In the genomic region with DNA sequence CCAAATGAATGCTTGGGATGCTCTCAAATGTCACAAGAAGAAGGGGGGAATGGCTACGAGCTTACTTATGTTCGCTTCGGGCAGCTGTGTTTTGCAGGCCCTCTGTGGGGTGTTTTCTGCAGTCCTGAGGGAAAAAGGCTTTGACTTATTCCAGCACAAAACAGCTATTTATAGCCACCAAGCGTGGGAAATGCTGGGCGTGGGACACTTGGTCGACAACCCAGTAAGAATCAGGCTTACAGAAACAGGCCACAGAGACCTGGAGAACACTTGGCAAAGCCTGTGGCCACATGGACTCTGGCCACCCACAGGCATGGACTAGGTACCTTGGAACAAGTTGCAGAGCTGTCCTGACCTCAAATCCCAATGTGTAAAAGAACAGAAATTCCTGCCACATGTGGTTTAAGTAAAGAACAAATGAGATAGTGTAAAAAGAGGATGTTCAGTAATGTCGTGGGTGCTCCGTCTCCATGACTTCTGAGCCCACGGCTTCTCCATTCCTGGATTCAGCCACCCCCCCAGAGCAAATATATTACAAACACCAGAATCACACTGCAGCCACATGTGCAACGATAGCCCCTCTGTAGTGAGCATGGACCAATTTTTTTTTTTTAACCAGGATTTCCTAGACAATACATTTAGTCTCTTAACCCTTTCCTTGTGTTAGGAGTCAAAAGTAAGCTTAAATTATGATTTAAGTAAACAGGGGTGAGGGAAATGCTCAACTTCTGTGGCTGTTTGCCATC, we compare ENCODE assay signal across 8 mouse cellular contexts. TPM values are rescaled to one million over a fixed set of nuclear protein-coding genes. Genes with fewer than 3 reads are reported as not detected.
DNase-seq lines count a peak whose midpoint lies in the region; ATAC-seq and TF ChIP-seq lines count a peak whose summit lies in the region.

No protein-coding gene starts in this region.

- peak; percentile 61 for DNase-seq in lung, embryonic 14.5 days
- no peak for DNase-seq in lung, adult 18-20 months
- DNase-seq in heart, postnatal 0 days (ENCODE audit: low spot score), result peak; percentile 54
- peak; percentile 65 for DNase-seq in layer of hippocampus, adult 9-11 months
- DNase-seq in lung, postnatal 4 days, result peak; percentile 40 to 59
- DNase-seq in thymus, postnatal 4 days, result no peak
- DNase-seq in thymus, postnatal 0 days (ENCODE audit: low spot score), result no peak

- no peaks in the 10 kb centered on the region for H3K27me3 ChIP-seq in lung, embryonic 14.5 days (ENCODE audit: insufficient read depth, low read length)
- H3K27me3 ChIP-seq in heart, postnatal 0 days (ENCODE audit: control insufficient read depth, insufficient read depth, low read length), result no peaks in the 10 kb centered on the region

- TF ChIP-seq CTCF in lung, embryonic 14.5 days (IDR thresholded peaks at IDR 0.05; ENCODE audit: low read depth), result no peak
- TF ChIP-seq CTCF in embryonic fibroblast, embryonic 13.5 days (IDR thresholded peaks at IDR 0.05; ENCODE audit: borderline replicate concordance, insufficient read depth, low read length), result no peak
- no peak for TF ChIP-seq CTCF in heart, postnatal 0 days (IDR thresholded peaks at IDR 0.05; ENCODE audit: low read depth)

- peak; percentile 63 for TF ChIP-seq EP300 in heart, postnatal 0 days (IDR thresholded peaks at IDR 0.05; ENCODE audit: low read depth)

- no peak overlapping the region for H3K4me3 ChIP-seq in lung, embryonic 14.5 days (ENCODE audit: low read depth, low read length)
- H3K4me3 ChIP-seq in embryonic fibroblast, embryonic 13.5 days (ENCODE audit: insufficient read depth, low read length), result no peak overlapping the region
- no peak overlapping the region for H3K4me3 ChIP-seq in heart, postnatal 0 days (ENCODE audit: low read depth, low read length)

- no peaks in the 10 kb centered on the region for H3K36me3 ChIP-seq in lung, embryonic 14.5 days (ENCODE audit: insufficient read depth)
- no peaks in the 10 kb centered on the region for H3K36me3 ChIP-seq in heart, postnatal 0 days (replicated peaks; ENCODE audit: control insufficient read depth, insufficient read depth, low read length)

- ATAC-seq in lung, embryonic 14.5 days (ENCODE audit: insufficient read depth), result no peak
- ATAC-seq in heart, postnatal 0 days (ENCODE audit: insufficient read depth, low read depth), result peak; percentile 34

- H3K4me2 ChIP-seq in lung, embryonic 14.5 days, result no peak overlapping the region
- H3K4me2 ChIP-seq in heart, postnatal 0 days (ENCODE audit: low read depth, low read length), result no peak overlapping the region

- 25% methylated on average over 10 of the region's 10 CpGs for WGBS in lung, embryonic 14.5 days
- 18% methylated on average over 10 of the region's 10 CpGs for WGBS in heart, postnatal 0 days

- peaks cover 29% of the 10 kb centered on the region for H3K4me1 ChIP-seq in lung, embryonic 14.5 days (ENCODE audit: insufficient read depth)
- peaks cover 23% of the 10 kb centered on the region for H3K4me1 ChIP-seq in embryonic fibroblast, embryonic 13.5 days (ENCODE audit: control insufficient read depth, insufficient read depth, low read length)
- H3K4me1 ChIP-seq in heart, postnatal 0 days (ENCODE audit: control insufficient read depth, insufficient read depth), result peaks cover 52% of the 10 kb centered on the region

- no peak overlapping the region for H3K9ac ChIP-seq in lung, embryonic 14.5 days
- no peak overlapping the region for H3K9ac ChIP-seq in heart, postnatal 0 days (replicated peaks; ENCODE audit: low read depth, low read length)

- H3K27ac ChIP-seq in lung, embryonic 14.5 days (ENCODE audit: low read depth), result peak overlapping the region; percentile 73
- H3K27ac ChIP-seq in embryonic fibroblast, embryonic 13.5 days (ENCODE audit: insufficient read depth, low read length), result peak overlapping the region; percentile 53
- H3K27ac ChIP-seq in heart, postnatal 0 days (ENCODE audit: low read depth), result peak overlapping the region; percentile 60

- no peaks in the 10 kb centered on the region for H3K9me3 ChIP-seq in lung, embryonic 14.5 days (ENCODE audit: low read depth, low read length)
- H3K9me3 ChIP-seq in heart, postnatal 0 days (replicated peaks; ENCODE audit: control insufficient read depth, low read length), result no peaks in the 10 kb centered on the region

- TF ChIP-seq POLR2A in embryonic fibroblast, embryonic 13.5 days (IDR thresholded peaks at IDR 0.05; ENCODE audit: low read depth, low read length), result no peak

RNA-seq across cellular contexts. Expression of gene Ggta1, which starts 45.7 kb away (rescaled TPM):
- 16.4 and 16.9 TPM in 2 replicates for polyA plus RNA-seq in lung, embryonic 14.5 days (2014; fragmentation: Nextera tagmentation; extraction: Ambion mirVana)
- polyA plus RNA-seq in embryonic fibroblast, embryonic 13.5 days (2011; ENCODE audit: insufficient read length, low read depth, missing spikeins), result 58.5 and 77.0 TPM in 2 replicates
- total RNA-seq in heart, postnatal 0 days (2014; rRNA removed; ENCODE audit: low replicate concordance), result 14.8 and 37.1 TPM in 2 replicates
- polyA plus RNA-seq in heart, postnatal 0 days (2015; fragmentation: Nextera tagmentation; extraction: Ambion mirVana), result 16.0 and 16.4 TPM in 2 replicates
- polyA plus RNA-seq in thymus, postnatal 0 days (2015; fragmentation: Nextera tagmentation; extraction: Ambion mirVana), result 26.2 and 27.3 TPM in 2 replicates

RNA-seq across cellular contexts. Expression of gene Dab2ip, which starts 49.3 kb away (rescaled TPM):
- polyA plus RNA-seq in lung, embryonic 14.5 days (2014; fragmentation: Nextera tagmentation; extraction: Ambion mirVana), result 51.7 and 61.4 TPM in 2 replicates
- 29.7 and 38.7 TPM in 2 replicates for polyA plus RNA-seq in embryonic fibroblast, embryonic 13.5 days (2011; ENCODE audit: insufficient read length, low read depth, missing spikeins)
- total RNA-seq in heart, postnatal 0 days (2014; rRNA removed; ENCODE audit: low replicate concordance), result 57.7 and 61.1 TPM in 2 replicates
- polyA plus RNA-seq in heart, postnatal 0 days (2015; fragmentation: Nextera tagmentation; extraction: Ambion mirVana), result 23.8 and 23.9 TPM in 2 replicates
- 15.4 and 19.0 TPM in 2 replicates for polyA plus RNA-seq in thymus, postnatal 0 days (2015; fragmentation: Nextera tagmentation; extraction: Ambion mirVana)

Comparison
In these comparisons a context has a peak if more than half of its experiments do, and no peak if none do; other contexts are left out.
1. DNase-seq: peak in lung, embryonic 14.5 days (single experiment), heart, postnatal 0 days (single experiment), layer of hippocampus, adult 9-11 months (single experiment) and lung, postnatal 4 days (2 of 2); none in lung, adult 18-20 months (0 of 2), thymus, postnatal 4 days (single experiment) and thymus, postnatal 0 days (single experiment).
2. Peak in every context shown above with its lines, with median percentiles within 50 percentile points of each other: H3K27ac ChIP-seq.